Mouse (Mus musculus): ENCODE measurements around the gene Ttc3. TPM values are rescaled to one million over a fixed set of nuclear protein-coding genes. Genes with fewer than 3 reads are reported as not detected.

Ttc3 gene
- total RNA-seq, 1 experiment from 2014 or later = 338 TPM

DNA sequence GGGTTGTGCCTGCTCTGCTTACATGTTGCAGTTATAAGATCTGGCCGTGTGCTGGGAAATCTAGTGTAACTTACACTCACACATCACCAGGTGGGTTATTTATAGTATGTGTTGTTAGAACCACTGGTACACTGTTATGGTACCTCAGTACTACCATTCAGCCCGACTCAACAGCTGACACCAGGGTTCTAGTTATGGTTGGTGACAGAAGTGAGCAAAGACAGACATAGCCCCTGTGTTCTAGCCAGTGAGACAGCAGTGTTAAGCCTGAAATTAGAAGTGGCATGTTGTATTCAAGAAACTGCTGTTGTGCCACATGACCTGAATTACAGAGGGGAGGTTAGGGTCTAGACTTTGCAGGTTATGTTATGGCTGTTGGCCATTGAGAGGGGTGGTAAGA lies 28.7 kb downstream of the Ttc3 start:
- ATAC-seq (replicated peaks in 1 of 2; ENCODE audit: insufficient read depth in 1 of 2, low FRiP score in 2 of 2, low TSS enrichment in 1 of 2, low read depth in 1 of 2, poor library complexity in 2 of 2, severe bottlenecking in 2 of 2) = no peak

DNA sequence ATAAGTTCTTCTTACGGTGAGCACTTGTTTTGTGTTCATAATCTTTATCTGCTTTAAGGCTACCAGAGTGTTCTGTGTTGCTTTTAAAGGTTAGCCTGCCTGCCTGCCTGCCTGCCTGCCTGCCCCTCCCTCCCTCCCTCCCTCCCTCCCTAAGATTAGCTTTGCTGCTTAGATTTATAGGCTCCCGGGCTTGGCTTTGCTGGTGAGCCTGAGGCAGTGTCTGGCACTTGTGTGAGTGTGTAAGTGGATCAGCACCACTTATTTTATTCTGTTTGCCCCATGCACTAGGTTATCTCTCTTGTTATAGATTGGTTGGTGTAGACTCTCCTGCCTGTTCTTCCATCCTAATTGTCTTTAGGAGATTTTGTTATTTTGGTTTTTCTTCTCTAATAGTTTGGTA lies 31.2 kb downstream of the Ttc3 start:
- ATAC-seq (replicated peaks in 1 of 2; ENCODE audit: insufficient read depth in 1 of 2, low FRiP score in 2 of 2, low TSS enrichment in 1 of 2, low read depth in 1 of 2, poor library complexity in 2 of 2, severe bottlenecking in 2 of 2) = no peak

DNA sequence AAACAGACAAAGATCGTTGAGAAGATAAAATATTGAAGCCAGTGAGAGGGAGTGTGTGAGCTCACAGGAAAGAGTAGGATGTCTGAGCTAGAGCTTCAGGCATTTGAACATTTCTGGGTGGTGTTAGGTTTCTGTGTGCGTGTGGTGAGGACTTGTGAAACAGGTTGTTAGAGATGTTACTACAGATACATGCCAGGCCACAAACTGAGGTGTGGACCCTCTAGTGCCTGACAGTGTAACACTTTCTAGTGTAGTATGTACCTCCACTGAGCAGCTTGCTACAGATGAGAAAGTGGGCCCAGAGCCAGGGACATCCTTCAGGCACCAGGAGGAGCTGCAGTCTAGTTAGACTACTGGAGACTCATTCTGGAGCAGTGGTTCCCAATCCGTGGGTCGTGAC lies 31.8 kb downstream of the Ttc3 start:
- no peak for ATAC-seq (replicated peaks in 1 of 2; ENCODE audit: insufficient read depth in 1 of 2, low FRiP score in 2 of 2, low TSS enrichment in 1 of 2, low read depth in 1 of 2, poor library complexity in 2 of 2, severe bottlenecking in 2 of 2)

DNA sequence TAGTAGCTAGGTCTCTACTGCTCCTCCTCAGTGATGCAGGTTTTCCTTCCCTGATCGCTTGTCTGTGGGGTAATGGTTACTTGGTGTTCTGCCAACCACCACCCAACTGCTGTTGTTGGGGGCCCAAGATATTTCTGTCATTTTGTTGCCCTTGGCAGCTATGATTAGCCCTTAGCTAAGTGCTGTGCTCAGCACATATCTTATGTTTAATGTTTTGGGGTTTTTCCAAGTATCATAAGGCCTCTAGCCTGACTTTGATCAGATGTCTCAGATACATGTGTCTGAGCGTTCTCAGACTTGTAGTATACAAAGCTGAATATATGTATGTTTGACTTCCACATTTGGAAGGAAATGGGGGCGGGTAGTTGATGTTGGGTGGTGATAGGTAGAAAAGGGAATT lies 40.9 kb downstream of the Ttc3 start:
- ATAC-seq (replicated peaks in 1 of 2; ENCODE audit: insufficient read depth in 1 of 2, low FRiP score in 2 of 2, low TSS enrichment in 1 of 2, low read depth in 1 of 2, poor library complexity in 2 of 2, severe bottlenecking in 2 of 2) = no peak

- no peak for ATAC-seq (replicated peaks in 1 of 2; ENCODE audit: insufficient read depth in 1 of 2, low FRiP score in 2 of 2, low TSS enrichment in 1 of 2, low read depth in 1 of 2, poor library complexity in 2 of 2, severe bottlenecking in 2 of 2)
These were observed 41.8 kb downstream of the Ttc3 start for GRCm38 (mm10) chr16:94412198-94412597.

GRCm38 (mm10) chr16:94412760-94413159 lies 42.3 kb downstream of the Ttc3 start:
- ATAC-seq (replicated peaks in 1 of 2; ENCODE audit: insufficient read depth in 1 of 2, low FRiP score in 2 of 2, low TSS enrichment in 1 of 2, low read depth in 1 of 2, poor library complexity in 2 of 2, severe bottlenecking in 2 of 2) = no peak

GRCm38 (mm10) chr16:94414151-94414550 lies 43.7 kb downstream of the Ttc3 start:
- no peak for ATAC-seq (replicated peaks in 1 of 2; ENCODE audit: insufficient read depth in 1 of 2, low FRiP score in 2 of 2, low TSS enrichment in 1 of 2, low read depth in 1 of 2, poor library complexity in 2 of 2, severe bottlenecking in 2 of 2)

GRCm38 (mm10) chr16:94420498-94420897 lies 50.1 kb downstream of the Ttc3 start:
- no peak for ATAC-seq (replicated peaks in 1 of 2; ENCODE audit: insufficient read depth in 1 of 2, low FRiP score in 2 of 2, low TSS enrichment in 1 of 2, low read depth in 1 of 2, poor library complexity in 2 of 2, severe bottlenecking in 2 of 2)

DNA sequence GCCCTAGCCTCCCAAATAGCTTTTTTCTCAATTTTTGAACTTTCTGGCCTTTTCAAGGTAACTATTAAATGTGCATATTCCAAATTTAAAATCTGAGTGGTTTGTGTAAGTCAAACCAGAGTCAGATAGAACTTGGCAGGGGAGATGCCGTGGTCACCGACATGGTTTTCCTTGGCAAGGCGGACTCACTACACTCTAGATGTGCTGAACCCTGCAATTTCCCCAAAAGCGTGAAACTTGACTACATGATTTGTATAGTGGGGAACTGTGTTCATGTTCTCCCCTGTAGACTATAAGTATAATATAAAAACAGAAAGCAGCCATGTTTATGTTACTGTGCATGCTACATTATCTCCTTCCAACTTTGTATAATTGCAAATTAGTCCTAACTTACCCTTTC lies 58.5 kb downstream of the Ttc3 start:
- ATAC-seq (replicated peaks in 1 of 2; ENCODE audit: insufficient read depth in 1 of 2, low FRiP score in 2 of 2, low TSS enrichment in 1 of 2, low read depth in 1 of 2, poor library complexity in 2 of 2, severe bottlenecking in 2 of 2) = no peak

GRCm38 (mm10) chr16:94435495-94436234 lies 65.2 kb downstream of the Ttc3 start:
- ATAC-seq (replicated peaks in 1 of 2; ENCODE audit: insufficient read depth in 1 of 2, low FRiP score in 2 of 2, low TSS enrichment in 1 of 2, low read depth in 1 of 2, poor library complexity in 2 of 2, severe bottlenecking in 2 of 2) = no peak

GRCm38 (mm10) chr16:94436801-94437200 lies 66.4 kb downstream of the Ttc3 start:
- ATAC-seq (replicated peaks in 1 of 2; ENCODE audit: insufficient read depth in 1 of 2, low FRiP score in 2 of 2, low TSS enrichment in 1 of 2, low read depth in 1 of 2, poor library complexity in 2 of 2, severe bottlenecking in 2 of 2) = no peak

- no peak for ATAC-seq (replicated peaks in 1 of 2; ENCODE audit: insufficient read depth in 1 of 2, low FRiP score in 2 of 2, low TSS enrichment in 1 of 2, low read depth in 1 of 2, poor library complexity in 2 of 2, severe bottlenecking in 2 of 2)
These were observed 70.9 kb downstream of the Ttc3 start for GRCm38 (mm10) chr16:94441361-94441760.

- ATAC-seq (replicated peaks in 1 of 2; ENCODE audit: insufficient read depth in 1 of 2, low FRiP score in 2 of 2, low TSS enrichment in 1 of 2, low read depth in 1 of 2, poor library complexity in 2 of 2, severe bottlenecking in 2 of 2) = no peak
These were observed 78.7 kb downstream of the Ttc3 start for GRCm38 (mm10) chr16:94449151-94449550.

DNA sequence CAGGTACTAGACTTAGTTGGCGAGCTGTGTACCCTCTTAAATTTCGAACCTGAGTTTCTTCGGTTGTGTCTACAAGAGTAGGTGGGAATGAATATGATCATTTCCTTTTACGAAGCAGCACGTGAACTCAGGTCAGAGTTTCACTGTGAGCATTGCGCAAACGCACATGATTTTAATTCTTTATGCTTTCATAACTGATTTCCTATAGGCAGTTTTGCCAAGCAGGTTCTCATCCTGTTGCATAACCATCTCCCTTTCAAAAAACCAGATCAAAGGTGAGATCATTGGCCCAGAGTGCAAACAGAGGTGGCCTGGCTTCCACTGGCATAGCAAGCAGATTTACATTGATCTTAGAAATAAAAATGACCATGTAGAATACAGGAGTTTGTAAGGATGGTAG lies 79.2 kb downstream of the Ttc3 start:
- no peak for ATAC-seq (replicated peaks in 1 of 2; ENCODE audit: insufficient read depth in 1 of 2, low FRiP score in 2 of 2, low TSS enrichment in 1 of 2, low read depth in 1 of 2, poor library complexity in 2 of 2, severe bottlenecking in 2 of 2)

GRCm38 (mm10) chr16:94451545-94452488 lies 81.4 kb downstream of the Ttc3 start:
- ATAC-seq (replicated peaks in 1 of 2; ENCODE audit: insufficient read depth in 1 of 2, low FRiP score in 2 of 2, low TSS enrichment in 1 of 2, low read depth in 1 of 2, poor library complexity in 2 of 2, severe bottlenecking in 2 of 2) = no peak

DNA sequence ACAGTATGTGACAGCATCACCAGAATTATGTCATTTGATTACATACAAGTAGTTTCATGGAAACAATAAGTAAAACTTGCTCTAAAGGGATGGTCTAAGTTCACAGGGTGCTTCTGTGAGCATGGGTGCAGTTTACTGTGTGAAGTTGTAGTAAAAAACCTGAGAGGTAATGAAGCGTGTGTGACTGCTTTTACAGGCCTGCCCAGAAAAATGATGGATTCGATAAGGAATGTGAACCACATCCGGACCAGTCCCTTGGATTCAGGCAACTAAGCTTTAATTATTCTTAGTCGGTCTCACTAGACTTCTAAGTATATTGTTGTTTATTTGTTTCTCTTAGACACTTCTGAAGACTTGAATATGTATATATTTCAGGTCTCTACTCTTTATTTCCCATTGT lies 82.3 kb downstream of the Ttc3 start:
- no peak for ATAC-seq (replicated peaks in 1 of 2; ENCODE audit: insufficient read depth in 1 of 2, low FRiP score in 2 of 2, low TSS enrichment in 1 of 2, low read depth in 1 of 2, poor library complexity in 2 of 2, severe bottlenecking in 2 of 2)

GRCm38 (mm10) chr16:94454146-94454545 lies 83.7 kb downstream of the Ttc3 start:
- no peak for ATAC-seq (replicated peaks in 1 of 2; ENCODE audit: insufficient read depth in 1 of 2, low FRiP score in 2 of 2, low TSS enrichment in 1 of 2, low read depth in 1 of 2, poor library complexity in 2 of 2, severe bottlenecking in 2 of 2)

- ATAC-seq (replicated peaks in 1 of 2; ENCODE audit: insufficient read depth in 1 of 2, low FRiP score in 2 of 2, low TSS enrichment in 1 of 2, low read depth in 1 of 2, poor library complexity in 2 of 2, severe bottlenecking in 2 of 2) = no peak
These were observed 93.6 kb downstream of the Ttc3 start for GRCm38 (mm10) chr16:94464067-94464466.

Data from hematopoietic stem cell, adult 5-6 weeks (primary cell).